Mouse (Mus musculus): ENCODE results near the gene Ddx6. TPM values are rescaled to one million over a fixed set of nuclear protein-coding genes. Genes with fewer than 3 reads are reported as not detected.
"Not testable (repeated sequence)": the region's sequence is repeated elsewhere in the genome, so short reads cannot be mapped to it uniquely, and the experiment has no call there.

Ddx6 gene
- polyA plus RNA-seq, 1 experiment from 2014 or later: 14.7 TPM

DNA sequence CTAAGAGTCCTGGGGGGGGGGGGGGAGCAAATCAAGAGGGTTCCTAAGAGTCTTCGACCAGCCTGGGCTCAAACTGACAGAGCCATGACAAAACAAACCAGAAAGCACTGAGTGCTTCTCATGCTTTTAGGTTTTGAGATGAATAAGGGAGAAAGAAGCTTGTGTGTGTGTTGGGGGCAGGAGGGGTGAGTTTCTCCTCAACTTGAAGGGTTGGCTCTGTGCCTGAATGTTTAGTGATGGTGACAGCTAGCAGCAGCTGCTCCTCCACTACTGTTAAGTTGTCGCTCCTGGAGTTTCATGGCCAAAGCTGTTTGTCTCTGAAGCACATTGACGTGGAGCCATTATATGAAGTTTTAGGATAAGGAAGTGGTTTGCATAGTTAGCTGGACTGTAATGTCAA lies 16.4 kb downstream of the Ddx6 start:
- H3K9ac ChIP-seq: no peak overlapping the region
- no peaks in the 10 kb centered on the region for H3K9me3 ChIP-seq
- H3K27ac ChIP-seq: no peak overlapping the region
- no peaks in the 10 kb centered on the region for H3K27me3 ChIP-seq (replicated peaks)
- H3K4me1 ChIP-seq (replicated peaks): no peaks in the 10 kb centered on the region; the same call in 1 of the 2 replicates
- no peak overlapping the region for H3K4me3 ChIP-seq (replicated peaks)
- 79% methylated on average over 3 of the region's 3 CpGs for WGBS
- H3K4me2 ChIP-seq (replicated peaks): no peak overlapping the region
- peaks cover 28% of the 10 kb centered on the region for H3K36me3 ChIP-seq
- ATAC-seq: no peak

DNA sequence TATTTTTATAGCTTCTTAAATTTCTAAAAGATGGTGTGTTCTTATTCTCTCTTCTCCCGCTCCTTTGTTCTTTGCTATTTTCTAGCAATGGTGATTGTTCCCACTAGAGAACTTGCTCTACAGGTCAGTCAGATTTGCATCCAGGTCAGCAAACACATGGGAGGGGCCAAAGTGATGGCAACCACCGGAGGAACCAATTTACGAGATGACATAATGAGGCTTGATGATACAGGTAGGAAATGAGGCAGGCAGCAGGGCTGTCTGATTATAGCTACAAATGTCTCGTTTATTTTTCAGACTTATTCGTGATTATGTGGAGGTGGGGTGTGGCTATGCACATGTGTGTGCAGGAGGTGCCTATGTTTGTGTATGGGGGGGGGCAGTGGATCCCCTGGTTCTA lies 19.7 kb downstream of the Ddx6 start:
- H3K4me1 ChIP-seq (replicated peaks): no peaks in the 10 kb centered on the region; the same call in 1 of the 2 replicates
- H3K27me3 ChIP-seq (replicated peaks): no peaks in the 10 kb centered on the region
- H3K36me3 ChIP-seq: peaks cover 24% of the 10 kb centered on the region
- no peak overlapping the region for H3K9ac ChIP-seq
- no peak overlapping the region for H3K4me2 ChIP-seq (replicated peaks)
- ATAC-seq: no peak
- H3K9me3 ChIP-seq: no peaks in the 10 kb centered on the region
- no peak overlapping the region for H3K27ac ChIP-seq
- WGBS: 50% methylated on average over 5 of the region's 5 CpGs
- H3K4me3 ChIP-seq (replicated peaks): no peak overlapping the region

DNA sequence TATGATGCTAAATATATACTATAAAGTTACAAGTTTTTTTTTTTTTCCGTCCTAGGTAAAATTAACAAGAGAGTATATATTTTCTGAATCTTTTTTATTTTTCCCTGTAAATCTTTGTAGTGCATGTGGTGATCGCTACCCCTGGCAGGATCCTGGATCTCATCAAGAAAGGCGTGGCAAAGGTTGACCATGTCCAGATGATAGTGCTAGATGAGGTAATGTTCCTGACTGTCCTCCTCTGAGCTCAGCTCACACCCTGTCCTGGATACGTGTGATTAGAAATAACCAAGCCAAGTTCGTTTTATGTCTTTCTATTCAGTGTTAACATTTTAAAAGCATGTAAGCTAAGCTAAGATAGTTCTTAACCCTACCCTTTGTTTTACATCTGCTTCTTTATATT lies 21.6 kb downstream of the Ddx6 start:
- H3K27me3 ChIP-seq (replicated peaks): no peaks in the 10 kb centered on the region
- WGBS: 85% methylated on average over 5 of the region's 5 CpGs
- no peak overlapping the region for H3K4me3 ChIP-seq (replicated peaks)
- no peak overlapping the region for H3K27ac ChIP-seq
- peaks cover 27% of the 10 kb centered on the region for H3K36me3 ChIP-seq
- no peak overlapping the region for H3K9ac ChIP-seq
- no peaks in the 10 kb centered on the region for H3K9me3 ChIP-seq
- no peaks in the 10 kb centered on the region; the same call in 1 of the 2 replicates for H3K4me1 ChIP-seq (replicated peaks)
- H3K4me2 ChIP-seq (replicated peaks): no peak overlapping the region
- ATAC-seq: no peak

DNA sequence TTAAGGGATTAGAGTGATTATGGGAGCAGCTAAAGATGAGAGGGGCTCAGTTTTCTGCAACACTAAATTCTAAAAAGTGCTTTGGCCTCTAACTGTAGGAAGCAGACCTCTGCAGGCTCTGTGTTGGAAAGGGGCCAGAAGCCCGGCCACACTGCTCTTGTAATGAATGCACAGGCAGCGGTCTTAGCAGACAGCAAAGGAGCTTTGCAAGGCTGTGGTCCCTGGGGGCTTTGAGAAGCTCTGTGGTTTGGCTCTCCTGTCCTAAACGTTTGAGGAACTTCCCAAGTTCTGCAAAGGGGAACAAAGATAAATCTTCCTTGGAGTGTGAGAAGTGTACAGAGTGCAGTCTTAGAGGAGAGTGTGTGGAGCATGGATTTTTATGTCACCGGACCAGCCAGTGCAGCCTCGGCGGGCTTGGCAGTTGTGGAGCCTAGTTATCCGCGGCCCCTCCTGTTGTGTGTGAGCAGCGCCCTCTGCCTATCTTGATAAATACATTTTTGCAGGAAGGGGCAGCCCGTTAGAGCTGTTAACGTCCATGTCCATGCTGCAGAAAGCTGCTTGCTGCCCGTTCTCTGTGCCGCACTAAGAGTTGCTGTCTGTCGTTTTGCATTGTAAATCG lies 33.0 kb downstream of the Ddx6 start:
- Histone ChIP-seq H3K27me3 (replicated peaks) (no peaks in the 10 kb centered on the region), H3K9me3 (no peaks in the 10 kb centered on the region), H3K9ac (no peak overlapping the region), H3K27ac (no peak overlapping the region), H3K4me2 (replicated peaks) (no peak overlapping the region), H3K4me3 (replicated peaks) (no peak overlapping the region), H3K36me3 (peaks cover 35% of the 10 kb centered on the region), H3K4me1 (replicated peaks) (no peaks in the 10 kb centered on the region)
- WGBS: 81% methylated on average over 15 of the region's 15 CpGs
- ATAC-seq: peak; percentile 31; the same call in 1 of the 2 replicates

DNA sequence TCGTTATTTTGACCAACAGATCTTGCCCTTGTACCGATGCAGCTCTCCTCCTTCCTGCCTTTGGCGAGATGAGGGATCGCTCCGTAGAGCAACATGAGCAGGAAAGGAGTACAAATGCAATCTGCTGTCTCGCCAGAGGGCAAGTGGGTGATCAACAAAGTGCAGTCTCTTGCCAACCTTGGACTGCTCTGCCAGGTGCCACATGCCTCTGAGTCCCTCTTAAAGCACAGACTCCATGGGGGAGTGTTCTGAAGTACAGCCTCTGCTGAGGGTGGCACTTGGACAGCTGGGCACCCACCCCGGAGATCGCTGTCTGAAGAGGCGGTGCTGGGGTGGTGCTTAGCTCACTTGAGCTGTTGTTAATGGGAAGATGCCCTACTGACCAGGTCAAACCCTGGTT lies 34.0 kb downstream of the Ddx6 start:
- not testable (repeated sequence) for H3K4me3 ChIP-seq (replicated peaks); H3K9me3 ChIP-seq; H3K9ac ChIP-seq; H3K27me3 ChIP-seq (replicated peaks); H3K4me2 ChIP-seq (replicated peaks); H3K4me1 ChIP-seq (replicated peaks); H3K27ac ChIP-seq; ATAC-seq
- 94% methylated on average over 9 of the region's 9 CpGs for WGBS
- H3K36me3 ChIP-seq: peaks cover 33% of the 10 kb centered on the region

DNA sequence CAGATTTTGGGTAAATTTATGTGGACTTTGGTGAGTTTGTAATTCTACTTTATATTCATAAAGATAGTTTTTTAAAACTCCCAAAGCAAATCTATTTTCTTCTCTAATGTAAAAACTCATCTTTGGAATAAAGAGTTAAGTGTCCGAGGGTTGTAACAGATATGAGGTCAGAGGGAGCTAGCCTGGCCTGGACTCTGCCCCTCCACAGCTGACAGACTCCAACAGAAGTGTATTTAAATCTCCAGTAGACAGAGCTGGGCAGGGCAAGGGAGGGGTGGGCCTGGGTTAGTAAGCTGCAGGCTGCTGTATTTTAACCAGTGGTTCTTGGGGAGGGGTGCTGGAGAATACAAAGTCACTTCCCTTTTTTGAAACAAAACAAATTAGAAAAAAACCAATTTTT lies 35.3 kb downstream of the Ddx6 start:
- not testable (repeated sequence) for H3K9me3 ChIP-seq; H3K27ac ChIP-seq; H3K27me3 ChIP-seq (replicated peaks); H3K4me2 ChIP-seq (replicated peaks); H3K9ac ChIP-seq; H3K4me3 ChIP-seq (replicated peaks); H3K4me1 ChIP-seq (replicated peaks)
- peaks cover 26% of the 10 kb centered on the region for H3K36me3 ChIP-seq
- 0 out of 2 replicates have a peak, but pooled peaks have one; percentile 60 for ATAC-seq
- WGBS: 62% methylated on average over 1 of the region's 1 CpGs

DNA sequence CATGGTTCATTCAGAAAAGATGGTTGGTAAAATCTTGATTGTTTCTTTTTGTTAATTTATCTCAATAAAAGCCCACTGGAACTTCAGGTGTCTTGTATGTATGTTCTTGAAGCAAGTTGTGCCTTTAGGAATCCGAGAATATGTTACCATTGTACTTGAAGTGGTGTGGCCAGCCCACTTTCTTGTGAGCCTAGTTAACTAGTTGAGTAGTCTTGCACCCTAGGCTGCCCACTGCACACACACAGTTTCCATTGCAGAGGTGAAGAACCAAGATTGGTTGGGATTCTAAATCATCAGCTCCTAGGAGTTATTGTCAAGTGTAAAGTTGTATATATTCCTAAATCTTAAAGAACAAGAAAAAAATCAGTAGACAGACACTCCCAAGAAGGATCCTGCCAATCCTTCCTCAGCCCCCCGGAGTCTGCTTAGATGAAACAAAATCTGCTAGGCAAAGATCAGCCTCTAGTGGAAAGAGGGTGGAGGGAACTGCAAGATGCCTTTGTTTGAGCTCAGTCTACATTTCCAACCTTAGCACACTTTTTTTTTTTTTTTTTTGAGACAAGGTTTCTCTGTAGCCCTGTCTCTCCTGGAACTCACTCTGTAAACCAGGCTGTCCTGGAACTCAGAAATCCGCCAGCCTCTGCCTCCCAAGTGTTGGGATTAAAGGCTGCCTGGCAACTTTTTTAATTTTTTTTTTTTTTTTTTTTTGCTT lies 36.1 kb downstream of the Ddx6 start:
- Histone ChIP-seq H3K4me3 (replicated peaks) (no peak overlapping the region), H3K36me3 (peaks cover 20% of the 10 kb centered on the region), H3K4me1 (replicated peaks) (no peaks in the 10 kb centered on the region), H3K27me3 (replicated peaks) (no peaks in the 10 kb centered on the region), H3K9ac (no peak overlapping the region), H3K27ac (no peak overlapping the region), H3K9me3 (no peaks in the 10 kb centered on the region), H3K4me2 (replicated peaks) (no peak overlapping the region)
- ATAC-seq: no peak
- WGBS: 85% methylated on average over 3 of the region's 3 CpGs

DNA sequence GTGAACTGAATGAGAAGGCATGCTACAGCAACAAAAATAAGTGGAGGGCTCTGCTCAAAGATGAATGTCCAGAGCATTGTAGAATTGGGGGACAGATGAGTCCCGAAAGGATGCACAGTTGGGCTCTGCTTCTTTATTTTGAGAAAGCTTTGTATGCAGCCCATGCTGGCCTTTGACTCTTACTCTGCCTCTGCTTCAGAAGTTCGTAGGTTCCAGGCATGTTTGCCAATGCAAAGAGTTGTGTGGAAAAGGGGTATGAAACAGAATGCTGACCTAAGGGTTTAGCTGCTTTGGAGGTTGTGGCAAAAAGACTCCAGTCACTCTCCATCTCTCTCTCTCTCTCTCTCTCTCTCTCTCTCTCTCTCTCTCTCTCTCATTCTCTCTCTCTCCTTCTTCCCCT lies 36.9 kb downstream of the Ddx6 start:
- 93% methylated on average over 2 of the region's 2 CpGs for WGBS
- H3K4me2 ChIP-seq (replicated peaks): no peak overlapping the region
- H3K27me3 ChIP-seq (replicated peaks): no peaks in the 10 kb centered on the region
- H3K36me3 ChIP-seq: peaks cover 16% of the 10 kb centered on the region
- no peaks in the 10 kb centered on the region for H3K4me1 ChIP-seq (replicated peaks)
- no peak overlapping the region for H3K27ac ChIP-seq
- H3K9me3 ChIP-seq: no peaks in the 10 kb centered on the region
- no peak overlapping the region for H3K4me3 ChIP-seq (replicated peaks)
- H3K9ac ChIP-seq: no peak overlapping the region
- no peak for ATAC-seq

DNA sequence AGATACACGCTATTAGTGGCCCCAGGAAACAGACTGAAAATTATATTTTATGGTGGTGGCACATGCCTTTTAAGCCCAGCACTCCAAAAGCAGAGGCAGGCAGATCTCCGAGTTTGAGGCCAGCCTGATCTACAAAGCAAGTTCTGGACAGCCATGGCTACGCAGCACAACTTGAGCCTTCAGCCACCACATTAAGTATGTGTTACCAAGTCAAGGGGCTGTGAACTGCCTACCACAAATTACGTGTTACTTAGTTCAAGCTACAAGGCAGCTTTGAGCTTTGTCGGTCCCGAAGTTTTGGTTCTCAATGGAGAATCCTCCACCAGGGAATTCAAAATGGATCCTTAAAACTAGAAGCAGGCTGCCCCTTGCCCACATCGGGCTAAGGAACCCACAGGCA lies 38.4 kb downstream of the Ddx6 start:
- Histone ChIP-seq H3K9me3 (no peaks in the 10 kb centered on the region), H3K27ac (no peak overlapping the region), H3K27me3 (replicated peaks) (no peaks in the 10 kb centered on the region), H3K4me3 (replicated peaks) (no peak overlapping the region), H3K4me1 (replicated peaks) (no peaks in the 10 kb centered on the region), H3K4me2 (replicated peaks) (no peak overlapping the region), H3K9ac (no peak overlapping the region), H3K36me3 (peaks cover 6% of the 10 kb centered on the region; the same call in 1 of the 2 replicates)
- no peak for ATAC-seq
- WGBS: 94% methylated on average over 7 of the region's 7 CpGs

DNA sequence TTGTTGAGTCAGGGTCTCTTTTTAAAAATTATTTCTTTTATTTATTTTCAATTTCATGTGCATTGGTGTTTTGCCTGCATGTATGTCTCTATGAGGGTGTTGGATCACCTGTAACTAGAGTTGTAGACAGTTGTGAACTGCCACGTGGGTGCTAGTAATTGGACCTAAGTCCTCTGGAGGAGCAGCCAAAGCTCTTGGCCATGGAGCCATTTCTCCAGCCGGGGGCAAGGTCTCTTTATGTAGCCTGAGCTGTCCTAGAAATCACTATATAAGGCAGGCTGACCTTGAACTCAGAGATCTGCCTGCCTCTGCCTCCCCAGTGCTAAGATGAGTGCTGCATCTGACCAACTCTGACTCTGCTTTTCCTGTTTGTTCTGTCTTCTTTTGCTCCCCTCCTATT lies 39.5 kb downstream of the Ddx6 start:
- H3K27me3 ChIP-seq (replicated peaks): no peaks in the 10 kb centered on the region
- H3K27ac ChIP-seq: no peak overlapping the region
- no peak overlapping the region for H3K9ac ChIP-seq
- no peaks in the 10 kb centered on the region for H3K36me3 ChIP-seq
- no peak for ATAC-seq
- H3K4me3 ChIP-seq (replicated peaks): no peak overlapping the region
- no peak overlapping the region for H3K4me2 ChIP-seq (replicated peaks)
- no peaks in the 10 kb centered on the region for H3K4me1 ChIP-seq (replicated peaks)
- H3K9me3 ChIP-seq: no peaks in the 10 kb centered on the region
- 82% methylated on average over 2 of the region's 2 CpGs for WGBS

DNA sequence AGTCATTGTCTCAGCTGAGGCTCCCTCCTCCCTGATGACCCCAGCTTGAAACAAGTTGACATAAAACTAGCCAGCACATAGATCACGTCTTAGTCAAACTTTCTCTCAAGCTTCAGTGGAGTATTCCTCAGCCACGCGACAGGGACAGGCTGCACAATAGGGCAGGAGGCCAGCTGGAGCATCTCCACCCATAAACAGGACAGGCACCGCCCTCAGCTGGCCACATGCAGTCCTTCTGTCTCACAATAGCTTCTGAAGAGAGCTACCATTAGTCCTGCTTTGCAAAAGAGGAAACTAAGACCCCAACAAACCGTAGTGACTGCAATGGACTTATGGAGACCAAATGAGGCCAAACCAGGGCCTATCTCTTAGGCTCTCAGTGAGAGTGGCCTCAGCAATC lies 40.8 kb downstream of the Ddx6 start:
- H3K9me3 ChIP-seq: no peaks in the 10 kb centered on the region
- no peak overlapping the region for H3K9ac ChIP-seq
- no peaks in the 10 kb centered on the region for H3K27me3 ChIP-seq (replicated peaks)
- H3K4me1 ChIP-seq (replicated peaks): no peaks in the 10 kb centered on the region
- H3K4me3 ChIP-seq (replicated peaks): no peak overlapping the region
- 54% methylated on average over 5 of the region's 5 CpGs for WGBS
- ATAC-seq: no peak
- no peaks in the 10 kb centered on the region for H3K36me3 ChIP-seq
- H3K27ac ChIP-seq: no peak overlapping the region
- H3K4me2 ChIP-seq (replicated peaks): no peak overlapping the region

DNA sequence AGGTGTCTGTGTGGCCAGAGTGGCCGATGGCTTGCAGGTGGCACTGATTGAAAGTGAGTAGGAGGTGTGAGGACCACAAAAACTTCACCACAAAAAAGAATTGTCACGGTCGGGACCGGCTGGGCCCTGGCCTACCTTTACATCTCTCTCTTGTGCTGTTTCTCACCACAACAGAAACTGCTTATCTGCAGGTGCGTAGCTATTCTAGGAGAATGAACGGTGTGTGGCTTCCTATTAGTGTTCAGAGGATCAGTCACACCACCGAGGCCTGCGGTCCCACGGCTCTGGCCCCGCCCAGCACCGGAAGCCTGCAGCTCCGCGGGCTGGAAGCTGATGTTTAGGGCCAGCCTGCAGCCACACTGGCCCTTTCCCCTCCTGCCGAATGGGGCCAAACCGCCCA lies 41.2 kb downstream of the Ddx6 start:
- H3K4me2 ChIP-seq (replicated peaks): no peak overlapping the region
- H3K4me1 ChIP-seq (replicated peaks): no peaks in the 10 kb centered on the region
- H3K27me3 ChIP-seq (replicated peaks): no peaks in the 10 kb centered on the region
- no peak overlapping the region for H3K27ac ChIP-seq
- ATAC-seq: no peak
- H3K4me3 ChIP-seq (replicated peaks): no peak overlapping the region
- WGBS: 64% methylated on average over 15 of the region's 15 CpGs
- no peaks in the 10 kb centered on the region for H3K9me3 ChIP-seq
- no peaks in the 10 kb centered on the region for H3K36me3 ChIP-seq
- H3K9ac ChIP-seq: no peak overlapping the region

DNA sequence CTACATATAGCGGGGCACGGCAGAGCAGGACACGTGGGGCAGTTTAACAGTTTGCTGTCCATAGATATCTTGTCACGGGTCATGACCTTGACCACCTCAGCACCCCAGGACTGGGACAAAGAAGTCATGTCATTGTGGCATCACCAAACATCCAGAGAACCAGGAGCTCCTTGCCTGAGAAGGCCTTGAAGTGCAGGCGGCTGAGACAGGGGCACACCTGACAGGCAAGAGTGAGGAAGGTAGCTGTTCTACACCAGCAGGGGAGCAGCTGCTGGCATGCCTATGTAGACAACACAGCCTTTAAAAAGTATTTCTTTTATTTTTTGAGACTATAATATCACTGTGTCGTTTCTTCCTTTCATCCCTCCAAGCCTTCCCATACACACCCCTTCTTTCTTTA lies 41.7 kb downstream of the Ddx6 start:
- H3K9ac ChIP-seq: no peak overlapping the region
- no peak overlapping the region for H3K27ac ChIP-seq
- 85% methylated on average over 6 of the region's 6 CpGs for WGBS
- no peaks in the 10 kb centered on the region for H3K4me1 ChIP-seq (replicated peaks)
- no peak overlapping the region for H3K4me2 ChIP-seq (replicated peaks)
- H3K36me3 ChIP-seq: no peaks in the 10 kb centered on the region
- no peaks in the 10 kb centered on the region for H3K9me3 ChIP-seq
- no peaks in the 10 kb centered on the region for H3K27me3 ChIP-seq (replicated peaks)
- no peak for ATAC-seq
- H3K4me3 ChIP-seq (replicated peaks): no peak overlapping the region
